Mouse (Mus musculus) heart, adult 2 months (tissue): ENCODE results near the gene Rnase9.

ENCODE experiments used
- CTCF ChIP-seq: fragments of 200-600 bp; IDR thresholded peaks from 2 replicates; pipeline ENCODE4 v1.8.1; 2022; ENCODE audit warnings: antibody characterized with exemption, mild to moderate bottlenecking, moderate library complexity
- EP300 ChIP-seq: fragments of 200-500 bp; IDR thresholded peaks from 2 replicates; pipeline ENCODE4 v1.6.1; 2011; ENCODE audit warnings: low read depth, low read length, control low read depth; ENCODE audit not compliant: insufficient read depth

DNA sequence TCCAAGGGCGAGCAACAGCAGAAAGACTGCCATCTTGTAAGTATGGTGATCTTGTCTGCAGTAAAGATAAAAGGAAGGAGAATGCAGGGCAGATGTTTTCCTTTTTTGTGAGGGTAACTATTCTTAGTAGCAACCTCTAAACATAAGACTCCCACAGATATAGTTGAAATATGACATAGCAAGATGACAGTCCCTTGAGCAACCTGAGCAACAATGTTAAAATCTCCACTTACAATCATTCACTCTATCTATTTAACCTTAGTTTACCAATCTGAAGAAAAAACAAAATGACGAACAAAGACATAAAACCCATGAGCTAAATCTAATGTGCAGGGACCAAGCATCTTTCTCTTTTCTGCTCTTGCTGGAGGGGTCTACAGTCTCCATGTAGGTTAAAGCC is 8.4 kb upstream of the Rnase9 start, which contains the start of gene Rnase11:
- TF ChIP-seq EP300 (no peak), CTCF (no peak)
